Mouse (Mus musculus): Measurements from ENCODE around the gene Cmss1.

DNA sequence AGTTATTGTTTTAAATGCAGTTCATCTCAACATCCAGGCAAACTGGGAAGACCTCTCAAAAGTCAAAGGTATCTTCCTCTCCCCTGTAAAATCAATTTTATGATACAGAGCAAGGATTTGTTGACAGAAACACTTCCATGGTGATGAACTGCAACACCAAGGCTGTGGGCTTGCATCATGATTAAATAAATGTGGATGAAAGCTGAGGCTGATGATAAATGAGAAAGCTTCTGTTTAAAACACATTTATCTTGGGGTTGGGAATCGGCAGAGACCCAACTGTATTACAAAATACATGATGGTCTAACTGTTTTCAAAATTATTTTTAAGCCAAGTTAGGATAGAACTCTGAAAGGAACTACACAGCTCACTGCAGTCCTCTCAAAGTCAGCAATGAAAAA lies 32.8 kb downstream of the Cmss1 start:
- TF ChIP-seq CTCF (IDR thresholded peaks at IDR 0.05; ENCODE audit: low read depth, low read length): no peak
- TF ChIP-seq POLR2A (IDR thresholded peaks at IDR 0.05; ENCODE audit: borderline replicate concordance, low read depth, low read length): no peak

Measured in bone marrow macrophage, adult 2 months (primary cell).